Mouse (Mus musculus) forebrain, embryonic 15.5 days (tissue): Measurements from ENCODE around the gene Pip. TPM values are rescaled to one million over a fixed set of nuclear protein-coding genes. Genes with fewer than 3 reads are reported as not detected.

Experiments used
- ATAC-seq: fragments of 200-750 bp; cut with Nextera tagmentation; replicated peaks from 2 replicates; pipeline ENCODE4 v1.8.0; 2017; ENCODE audit warnings: mild to moderate bottlenecking, moderate TSS enrichment, moderate library complexity
- H3K27ac ChIP-seq: fragments of 300-500 bp; sonication (generic); replicated peaks from 2 replicates; pipeline ENCODE4 v1.5.1; 2015; ENCODE audit warnings: mild to moderate bottlenecking, inconsistent platforms
- H3K27me3 ChIP-seq: fragments of 300-500 bp; sonication (generic); 2 replicates; pipeline ENCODE4 v1.6.1; 2015; ENCODE audit warnings: inconsistent platforms
- H3K36me3 ChIP-seq: fragments of 300-500 bp; sonication (generic); 2 replicates; pipeline ENCODE4 v1.6.1; 2015; ENCODE audit warnings: mild to moderate bottlenecking, inconsistent platforms
- H3K4me1 ChIP-seq: fragments of 300-500 bp; sonication (generic); 2 replicates; pipeline ENCODE4 v1.6.1; 2015; ENCODE audit warnings: inconsistent platforms
- H3K4me2 ChIP-seq: fragments of 300-500 bp; sonication (generic); replicated peaks from 2 replicates; pipeline ENCODE4 v1.6.1; 2015; ENCODE audit warnings: mild to moderate bottlenecking, inconsistent platforms
- H3K4me3 ChIP-seq: fragments of 300-500 bp; sonication (generic); 2 replicates; pipeline ENCODE4 v1.5.1; 2015; ENCODE audit warnings: mild to moderate bottlenecking, inconsistent platforms
- H3K9ac ChIP-seq: fragments of 300-500 bp; sonication (generic); replicated peaks from 2 replicates; pipeline ENCODE4 v1.6.1; 2015; ENCODE audit warnings: mild to moderate bottlenecking, inconsistent platforms
- H3K9me3 ChIP-seq: fragments of 300-500 bp; sonication (generic); 2 replicates; pipeline ENCODE4 v1.6.1; 2016; ENCODE audit warnings: inconsistent platforms
- WGBS: fragments of 180-500 bp; shearing (Covaris S2); methylation state at CpG from one replicate; pipeline ENCODE4 v1.1.7; 2015; ENCODE audit warnings: mixed read lengths; 5-methylcytosine and 5-hydroxymethylcytosine counted together
- polyA plus RNA-seq: library from polyadenylated mRNA; unstranded; fragments of >200 nt; fragmentation: Nextera tagmentation; extraction: Ambion mirVana; gene quantifications from 2 replicates; pipeline ENCODE4 v1.2.1, GENCODE M21; 2015

Gene Pip
- polyA plus RNA-seq = not detected in 2 replicates

- no peak within 1 kb of the TSS for H3K4me3 ChIP-seq
- WGBS = 82% methylated on average over 2 of the region's 2 CpGs
- no peak for ATAC-seq
- H3K9ac ChIP-seq = no peak within 1 kb of the TSS
- no peaks in the 10 kb centered on the region for H3K27me3 ChIP-seq
- H3K4me2 ChIP-seq = no peak within 1 kb of the TSS
- no peaks in the 10 kb centered on the region for H3K4me1 ChIP-seq
- no peaks in the 10 kb centered on the region for H3K36me3 ChIP-seq
- H3K27ac ChIP-seq = no peak within 1 kb of the TSS
- no peaks in the 10 kb centered on the region for H3K9me3 ChIP-seq
These were observed at the start of gene Pip for GRCm38 (mm10) chr6:41847235-41847634. Gene Pip, plus strand, starts transcription at chr6:41847535.

- H3K4me1 ChIP-seq = no peaks in the 10 kb centered on the region
- no peak for ATAC-seq
- no peak overlapping the region for H3K9ac ChIP-seq
- no peak overlapping the region for H3K4me3 ChIP-seq
- H3K4me2 ChIP-seq = no peak overlapping the region
- H3K27me3 ChIP-seq = no peaks in the 10 kb centered on the region
- no peaks in the 10 kb centered on the region for H3K9me3 ChIP-seq
- H3K36me3 ChIP-seq = no peaks in the 10 kb centered on the region
- H3K27ac ChIP-seq = no peak overlapping the region
These were observed 23.2 kb upstream of the Pip start for GRCm38 (mm10) chr6:41824086-41824485.

- no peaks in the 10 kb centered on the region for H3K9me3 ChIP-seq
- no peaks in the 10 kb centered on the region for H3K36me3 ChIP-seq
- H3K9ac ChIP-seq = no peak overlapping the region
- H3K4me2 ChIP-seq = no peak overlapping the region
- H3K4me3 ChIP-seq = no peak overlapping the region
- H3K27ac ChIP-seq = no peak overlapping the region
- 87% methylated on average over 2 of the region's 2 CpGs for WGBS
- H3K4me1 ChIP-seq = no peaks in the 10 kb centered on the region
- no peaks in the 10 kb centered on the region for H3K27me3 ChIP-seq
- ATAC-seq = no peak
These were observed 17.8 kb upstream of the Pip start for GRCm38 (mm10) chr6:41829516-41829915.

- H3K9ac ChIP-seq = no peak within 1 kb of the TSS
- H3K36me3 ChIP-seq = no peaks in the 10 kb centered on the region
- no peak within 1 kb of the TSS for H3K4me3 ChIP-seq
- no peaks in the 10 kb centered on the region for H3K9me3 ChIP-seq
- H3K27me3 ChIP-seq = no peaks in the 10 kb centered on the region
- no peak for ATAC-seq
- no peak within 1 kb of the TSS for H3K4me2 ChIP-seq
- H3K27ac ChIP-seq = no peak within 1 kb of the TSS
- WGBS = 85% methylated on average over 3 of the region's 3 CpGs
- no peaks in the 10 kb centered on the region for H3K4me1 ChIP-seq
These were observed 5.4 kb downstream of the Pip start, which contains the start of gene Sval2 for GRCm38 (mm10) chr6:41852689-41853088. Gene Sval2, plus strand, starts transcription at chr6:41852989.

GRCm38 (mm10) chr6:41864038-41864437, 16.7 kb downstream of the Pip start:
- Histone ChIP-seq H3K27ac (no peak overlapping the region), H3K4me2 (no peak overlapping the region), H3K9ac (no peak overlapping the region), H3K27me3 (no peaks in the 10 kb centered on the region), H3K9me3 (no peaks in the 10 kb centered on the region), H3K36me3 (no peaks in the 10 kb centered on the region), H3K4me1 (no peaks in the 10 kb centered on the region), H3K4me3 (no peak overlapping the region)
- 76% methylated on average over 2 of the region's 2 CpGs for WGBS
- no peak for ATAC-seq

Other genes with a start within 250 kb of the Pip start
- gene Ephb6, start 242.1 kb upstream of the Pip start, polyA plus RNA-seq = 33.2 and 34.6 TPM in 2 replicates
- 0.46 and 0.52 TPM in 2 replicates for gene Trpv6, start 211.1 kb upstream of the Pip start, polyA plus RNA-seq
- gene Trpv5, start 166.8 kb upstream of the Pip start, polyA plus RNA-seq = not detected in 2 replicates
- gene Llcfc1, start 163.1 kb upstream of the Pip start, polyA plus RNA-seq = not detected in 2 replicates
- 0.19 and 0.50 TPM in 2 replicates for gene Kel, start 143.2 kb upstream of the Pip start, polyA plus RNA-seq
- not detected in 2 replicates for gene Olfr459, start 72.4 kb upstream of the Pip start, polyA plus RNA-seq
- gene Sval2, start 5.5 kb downstream of the Pip start, polyA plus RNA-seq = not detected in 2 replicates
- not detected in 2 replicates for gene Sval1, start 104.1 kb downstream of the Pip start, polyA plus RNA-seq
- gene Sval3, start 120.6 kb downstream of the Pip start, polyA plus RNA-seq = not detected in 2 replicates
- not detected in 2 replicates for gene Sva, start 190.9 kb downstream of the Pip start, polyA plus RNA-seq